Comparison of ENCODE assay signal across 8 mouse cellular contexts in genomic region chr2:166656630-166657029, GRCm38 (mm10). TPM values are rescaled to one million over a fixed set of nuclear protein-coding genes. Genes with fewer than 3 reads are reported as not detected.
DNase-seq lines count a peak whose midpoint lies in the region; ATAC-seq lines count a peak whose summit lies in the region.

No protein-coding gene starts in this region.

- ATAC-seq in embryonic facial prominence, embryonic 11.5 days (replicated peaks; ENCODE audit: insufficient number of reproducible peaks, low FRiP score, low TSS enrichment, low read depth): no peak
- no peak for ATAC-seq in limb, embryonic 13.5 days (ENCODE audit: low FRiP score, low read depth)
- ATAC-seq in neural tube, embryonic 14.5 days (ENCODE audit: low read depth): peak; percentile 9; the same call in 1 of the 2 replicates

- no peaks in the 10 kb centered on the region for H3K27me3 ChIP-seq in embryonic facial prominence, embryonic 11.5 days (ENCODE audit: control insufficient read depth, insufficient read depth, low read length)
- no peaks in the 10 kb centered on the region for H3K27me3 ChIP-seq in limb, embryonic 13.5 days
- H3K27me3 ChIP-seq in neural tube, embryonic 14.5 days (ENCODE audit: control insufficient read depth, insufficient read depth, low read length): no peaks in the 10 kb centered on the region

- H3K4me2 ChIP-seq in embryonic facial prominence, embryonic 11.5 days (ENCODE audit: low read depth, low read length): no peak overlapping the region
- H3K4me2 ChIP-seq in limb, embryonic 13.5 days (replicated peaks): peak overlapping the region; percentile 21; the same call in 1 of the 2 replicates
- H3K4me2 ChIP-seq in neural tube, embryonic 14.5 days (ENCODE audit: low read depth, low read length): peak overlapping the region; percentile 26

- no peak overlapping the region; the same call in 1 of the 2 replicates for H3K27ac ChIP-seq in embryonic facial prominence, embryonic 11.5 days (replicated peaks; ENCODE audit: low read depth, low read length)
- peak overlapping the region; percentile 44; the same call in 1 of the 2 replicates for H3K27ac ChIP-seq in limb, embryonic 13.5 days
- peak overlapping the region; percentile 49 for H3K27ac ChIP-seq in neural tube, embryonic 14.5 days (ENCODE audit: low read depth, low read length)

- 71% methylated on average over 4 of the region's 4 CpGs for WGBS in embryonic facial prominence, embryonic 11.5 days
- 62% methylated on average over 4 of the region's 4 CpGs for WGBS in limb, embryonic 13.5 days
- WGBS in neural tube, embryonic 14.5 days: 37% methylated on average over 4 of the region's 4 CpGs

- no peaks in the 10 kb centered on the region; the same call in none of the 2 replicates for H3K4me1 ChIP-seq in embryonic facial prominence, embryonic 11.5 days (ENCODE audit: control insufficient read depth, insufficient read depth, low read length)
- H3K4me1 ChIP-seq in limb, embryonic 13.5 days: peaks cover 22% of the 10 kb centered on the region
- peaks cover 28% of the 10 kb centered on the region for H3K4me1 ChIP-seq in neural tube, embryonic 14.5 days (ENCODE audit: control insufficient read depth, insufficient read depth, low read length)

- no peaks in the 10 kb centered on the region for H3K36me3 ChIP-seq in embryonic facial prominence, embryonic 11.5 days (replicated peaks; ENCODE audit: control insufficient read depth, insufficient read depth, low read depth, low read length)
- H3K36me3 ChIP-seq in limb, embryonic 13.5 days: no peaks in the 10 kb centered on the region
- H3K36me3 ChIP-seq in neural tube, embryonic 14.5 days (ENCODE audit: control insufficient read depth, insufficient read depth, low read length): no peaks in the 10 kb centered on the region

- H3K9ac ChIP-seq in embryonic facial prominence, embryonic 11.5 days (replicated peaks; ENCODE audit: low read length): no peak overlapping the region
- H3K9ac ChIP-seq in limb, embryonic 13.5 days: no peak overlapping the region
- H3K9ac ChIP-seq in neural tube, embryonic 14.5 days (replicated peaks; ENCODE audit: low read depth, low read length): no peak overlapping the region

- no peaks in the 10 kb centered on the region for H3K9me3 ChIP-seq in embryonic facial prominence, embryonic 11.5 days (replicated peaks; ENCODE audit: control insufficient read depth, low read length)
- H3K9me3 ChIP-seq in limb, embryonic 13.5 days: no peaks in the 10 kb centered on the region
- H3K9me3 ChIP-seq in neural tube, embryonic 14.5 days (ENCODE audit: control insufficient read depth, low read length): no peaks in the 10 kb centered on the region

- H3K4me3 ChIP-seq in embryonic facial prominence, embryonic 11.5 days (ENCODE audit: low read depth, low read length): no peak overlapping the region
- H3K4me3 ChIP-seq in limb, embryonic 13.5 days: no peak overlapping the region
- no peak overlapping the region for H3K4me3 ChIP-seq in neural tube, embryonic 14.5 days (ENCODE audit: low read depth, low read length)

- peak; percentile 25 for DNase-seq in kidney, postnatal 14 days
- no peak for DNase-seq in kidney, adult 9 months
- DNase-seq in embryonic facial prominence, embryonic 11.5 days (ENCODE audit: low spot score): peak; percentile 49
- DNase-seq in urinary bladder, postnatal 36 days (ENCODE audit: low spot score in 2 of 2): no peak
- DNase-seq in layer of hippocampus, adult 11-12 months (ENCODE audit: low spot score): no peak
- DNase-seq in left cerebral cortex, adult 18-20 months (ENCODE audit: low spot score in 2 of 2): no peak

RNA-seq across cellular contexts. Expression of gene Prex1, which starts 57.0 kb away (rescaled TPM):
- 15.5 and 21.7 TPM in 2 replicates for polyA plus RNA-seq in embryonic facial prominence, embryonic 11.5 days (2014; fragmentation: Nextera tagmentation; extraction: Ambion mirVana)
- 18.8 and 19.4 TPM in 2 replicates for polyA plus RNA-seq in limb, embryonic 13.5 days (2015; fragmentation: Nextera tagmentation; extraction: Ambion mirVana)
- 25.9 and 29.4 TPM in 2 replicates for polyA plus RNA-seq in neural tube, embryonic 14.5 days (2014; fragmentation: Nextera tagmentation; extraction: Ambion mirVana)
- 100 to 1,000 TPM in 1 of 2 experiments, 10 to 100 TPM in 1; 91.3 to 104 TPM for total RNA-seq in left cerebral cortex, adult 18-20 months (2021)

Comparison
In these comparisons a context has a peak if more than half of its experiments do, and no peak if none do; other contexts are left out.
1. DNase-seq: peak in kidney, postnatal 14 days (single experiment) and embryonic facial prominence, embryonic 11.5 days (single experiment); none in kidney, adult 9 months (single experiment), urinary bladder, postnatal 36 days (0 of 2), layer of hippocampus, adult 11-12 months (single experiment) and left cerebral cortex, adult 18-20 months (0 of 2).